Comparison of ENCODE assay signal across 8 mouse cellular contexts in genomic region chr4:40874151-40874600, GRCm38 (mm10). TPM values are rescaled to one million over a fixed set of nuclear protein-coding genes. Genes with fewer than 3 reads are reported as not detected.
DNase-seq lines count a peak whose midpoint lies in the region; ATAC-seq lines count a peak whose summit lies in the region.
"Had no signal": no experiment of that assay in that cellular context is flagged by ENCODE, and none has a peak within 500 bp of the region (broad histone marks: within the 10 kb centered on the region; RNA-seq: fewer than 3 reads in every experiment).

No protein-coding gene starts in this region.

- no peak overlapping the region for H3K9ac ChIP-seq in forebrain, embryonic 14.5 days (ENCODE audit: low read length)
- peak overlapping the region; percentile 34; the same call in 1 of the 2 replicates for H3K9ac ChIP-seq in limb, embryonic 12.5 days (replicated peaks)

- WGBS in forebrain, embryonic 14.5 days = 58% methylated on average over 6 of the region's 6 CpGs
- WGBS in limb, embryonic 12.5 days = 16% methylated on average over 6 of the region's 6 CpGs

- ATAC-seq in forebrain, embryonic 14.5 days = peak; percentile 45; the same call in 1 of the 2 replicates
- peak; percentile 38; the same call in 1 of the 2 replicates for ATAC-seq in limb, embryonic 12.5 days (ENCODE audit: insufficient number of reproducible peaks, insufficient read depth, low FRiP score, low TSS enrichment, low read depth)

- DNase-seq in right cerebral cortex, postnatal 10 days (ENCODE audit: low spot score in 2 of 2) = peak; percentile 48 to 58
- no peak for DNase-seq in right cerebral cortex, postnatal 25 days
- peak; percentile 59 for DNase-seq in forebrain, embryonic 14.5 days (ENCODE audit: low spot score)
- peak; percentile 50 to 72 for DNase-seq in heart, postnatal 14 days
- no peak for DNase-seq in yolk sac, embryonic 10.5 days (ENCODE audit: low spot score)
- no peak for DNase-seq in left cerebral cortex, postnatal 36 days (ENCODE audit: low spot score in 2 of 2)

- intact Hi-C loops in heart, postnatal 14 days (cut with DNase I) = no loop called here
- intact Hi-C loops in left cerebral cortex, postnatal 36 days (cut with DNase I) = no loop called here

- H3K4me3 ChIP-seq in forebrain, embryonic 14.5 days (ENCODE audit: low read depth, low read length) = no peak overlapping the region
- no peak overlapping the region for H3K4me3 ChIP-seq in limb, embryonic 12.5 days (replicated peaks)

- no peak overlapping the region for H3K4me2 ChIP-seq in forebrain, embryonic 14.5 days (ENCODE audit: low read length)
- H3K4me2 ChIP-seq in limb, embryonic 12.5 days = no peak overlapping the region

- H3K9me3 ChIP-seq in forebrain, embryonic 14.5 days (replicated peaks; ENCODE audit: control insufficient read depth, low read length) = no peaks in the 10 kb centered on the region
- H3K9me3 ChIP-seq in limb, embryonic 12.5 days = no peaks in the 10 kb centered on the region

- no peaks in the 10 kb centered on the region for H3K36me3 ChIP-seq in forebrain, embryonic 14.5 days (ENCODE audit: control insufficient read depth, insufficient read depth, low read length)
- no peaks in the 10 kb centered on the region for H3K36me3 ChIP-seq in limb, embryonic 12.5 days

- H3K4me1 ChIP-seq in forebrain, embryonic 14.5 days (ENCODE audit: control insufficient read depth, insufficient read depth, low read length) = peaks cover 9% of the 10 kb centered on the region; the same call in 1 of the 2 replicates
- peaks cover 38% of the 10 kb centered on the region for H3K4me1 ChIP-seq in limb, embryonic 12.5 days (replicated peaks)

- H3K27ac ChIP-seq in forebrain, embryonic 14.5 days (ENCODE audit: low read depth, low read length) = no peak overlapping the region
- H3K27ac ChIP-seq in limb, embryonic 12.5 days = peak overlapping the region; percentile 84

- H3K27me3 ChIP-seq in forebrain, embryonic 14.5 days (replicated peaks; ENCODE audit: control insufficient read depth, insufficient read depth, low read length) = no peaks in the 10 kb centered on the region
- no peaks in the 10 kb centered on the region for H3K27me3 ChIP-seq in limb, embryonic 12.5 days

RNA-seq across cellular contexts. Expression of gene B4galt1, which starts 20.4 kb away (rescaled TPM):
- 6.8 and 7.8 TPM in 2 replicates for polyA plus RNA-seq in forebrain, embryonic 14.5 days (2014; fragmentation: Nextera tagmentation; extraction: Ambion mirVana)
- total RNA-seq in heart, postnatal 14 days (2021) = 10 to 100 TPM; 65.7 to 70.3 TPM
- polyA plus RNA-seq in limb, embryonic 12.5 days (2016; fragmentation: Nextera tagmentation; extraction: Ambion mirVana) = 32.9 and 37.4 TPM in 2 replicates
- total RNA-seq in left cerebral cortex, postnatal 36 days (2021) = 1 to 10 TPM; 4.1 to 5.1 TPM

RNA-seq across cellular contexts. Expression of gene Spink4, which starts 45.7 kb away (rescaled TPM):
- polyA plus RNA-seq in forebrain, embryonic 14.5 days (2014; fragmentation: Nextera tagmentation; extraction: Ambion mirVana) = not detected in 2 replicates
- total RNA-seq in heart, postnatal 14 days (2021) = under 1 TPM in 1 of 2 experiments, not detected in 1; 0.90 TPM
- not detected in 2 replicates for polyA plus RNA-seq in limb, embryonic 12.5 days (2016; fragmentation: Nextera tagmentation; extraction: Ambion mirVana)
- total RNA-seq in left cerebral cortex, postnatal 36 days (2021) = not detected
- total RNA-seq: layer of hippocampus, adult 8-10 months had no signal

Comparison
In these comparisons a context has a peak if more than half of its experiments do, and no peak if none do; other contexts are left out.
1. DNase-seq: peak in right cerebral cortex, postnatal 10 days (2 of 2), forebrain, embryonic 14.5 days (single experiment) and heart, postnatal 14 days (2 of 2); none in right cerebral cortex, postnatal 25 days (single experiment), yolk sac, embryonic 10.5 days (single experiment) and left cerebral cortex, postnatal 36 days (0 of 2).
2. RNA of gene B4galt1, which starts 20.4 kb away (total RNA-seq): 65.7 to 70.3 TPM in heart, postnatal 14 days; 4.1 to 5.1 TPM in left cerebral cortex, postnatal 36 days; every median in the first group is over 10 times any median in the second.